Mouse (Mus musculus) frontal cortex, postnatal 10 days (tissue): ENCODE data around the gene Ppp6r3.

ENCODE experiments used
- DNase-seq, 2 experiments: peaks; one replicate each; pipeline ENCODE4 v3.0.0; 2022; ENCODE audit warnings: low spot score in 2 of 2, mixed read lengths in 1 of 2

The Ppp6r3 gene

GRCm38 (mm10) chr19:3519471-3520169 lies 55.9 kb downstream of the Ppp6r3 start:
- no peak for DNase-seq

DNA sequence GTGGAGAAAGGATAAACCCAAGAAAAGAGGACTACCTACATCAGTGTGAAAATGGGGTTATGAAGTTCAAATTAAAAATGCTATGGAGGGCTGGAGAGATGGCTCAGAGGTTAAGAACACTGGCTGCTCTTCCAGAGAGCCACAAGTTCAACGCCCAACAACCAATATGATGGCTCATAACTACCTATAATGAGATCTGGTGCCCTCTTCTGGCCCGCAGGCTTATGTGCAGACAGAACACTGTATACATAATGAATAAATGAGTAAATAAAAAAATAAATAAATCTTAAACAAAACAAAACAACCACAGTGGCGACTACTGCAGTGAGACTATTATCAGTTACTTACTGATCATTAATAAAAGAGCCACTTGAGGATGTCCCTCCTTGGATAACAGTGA lies 78.3 kb downstream of the Ppp6r3 start:
- DNase-seq, result no peak

- DNase-seq, result no peak
Observed at GRCm38 (mm10) chr19:3489826-3490225, 85.7 kb downstream of the Ppp6r3 start.

DNA sequence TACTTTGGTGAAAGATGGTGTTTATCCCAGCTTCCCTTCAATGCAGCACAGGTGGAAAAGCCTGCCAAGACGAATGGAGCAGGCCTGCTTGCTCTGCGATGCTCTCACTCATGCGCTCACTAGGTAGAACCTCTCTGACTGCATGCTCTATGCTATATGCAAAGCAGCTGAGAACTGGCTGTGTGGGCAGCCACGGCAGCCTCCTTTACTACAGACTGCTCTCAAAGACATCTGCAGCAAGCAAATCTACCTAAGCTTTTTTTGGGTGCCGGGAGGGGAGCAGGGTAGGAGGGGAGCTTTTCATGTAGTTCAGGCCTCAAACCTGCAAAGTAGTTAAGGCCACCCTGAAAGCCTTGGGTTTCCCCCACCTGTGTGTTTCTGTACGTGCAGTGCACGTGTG lies 92.7 kb downstream of the Ppp6r3 start:
- no peak for DNase-seq

DNA sequence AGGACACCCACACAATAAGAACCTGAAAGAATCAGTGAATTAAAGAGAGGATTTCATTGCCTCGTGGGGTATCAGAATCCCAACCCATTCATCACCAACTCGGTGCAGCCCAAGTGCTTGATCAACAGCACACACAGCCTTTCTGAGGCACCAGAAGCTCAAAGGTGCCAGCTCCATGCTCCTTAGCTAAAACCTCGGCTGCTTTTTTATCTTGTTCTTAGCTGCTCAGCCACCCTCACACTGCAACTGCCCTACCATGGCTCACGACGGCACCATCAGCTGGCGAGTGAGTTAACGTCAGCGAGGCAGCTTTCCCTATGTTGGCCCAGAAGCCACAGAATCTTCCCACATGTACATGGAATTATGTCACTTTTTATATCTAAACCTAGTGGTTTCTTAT lies 95.4 kb downstream of the Ppp6r3 start:
- DNase-seq, result no peak

- DNase-seq, result no peak
Observed at GRCm38 (mm10) chr19:3476996-3477395, 98.6 kb downstream of the Ppp6r3 start.

DNA sequence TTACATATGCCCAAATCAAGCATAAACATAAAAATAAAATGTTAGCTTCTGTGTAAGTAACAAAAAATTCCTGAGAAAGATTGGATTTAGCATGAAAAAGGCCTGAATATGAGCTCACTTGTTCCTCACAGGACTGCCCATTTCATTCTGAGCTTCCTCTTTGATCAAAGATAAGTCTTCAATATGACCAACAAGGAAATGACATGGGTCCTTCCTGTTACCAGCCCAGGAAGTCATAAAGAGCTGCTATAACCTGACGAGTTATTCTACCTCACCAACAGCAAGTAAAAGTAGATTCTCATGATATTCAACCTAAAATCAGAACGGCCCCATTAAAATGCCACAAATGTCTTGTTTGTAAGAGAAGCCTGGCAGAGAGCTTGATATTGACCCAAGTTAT lies 104.3 kb downstream of the Ppp6r3 start:
- DNase-seq, result no peak

DNA sequence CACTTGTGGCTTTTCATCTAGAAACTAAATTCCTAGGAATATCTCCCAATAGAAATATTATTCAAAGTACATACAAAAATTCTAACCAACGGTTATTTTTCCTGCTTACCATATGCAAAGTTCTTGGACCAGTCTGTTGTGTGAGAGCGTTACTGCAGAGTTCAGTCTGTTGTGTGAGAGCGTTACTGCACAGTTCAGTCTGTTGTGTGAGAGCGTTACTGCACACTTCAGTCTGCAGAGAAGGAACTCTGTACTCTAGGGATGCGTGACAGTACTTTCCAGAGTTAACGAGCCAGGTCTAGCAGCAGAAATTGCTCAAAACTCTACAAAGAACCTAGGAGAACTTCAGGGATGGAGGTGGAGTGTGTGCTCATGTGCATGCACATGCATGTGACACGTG lies 108.0 kb downstream of the Ppp6r3 start:
- no peak for DNase-seq

DNA sequence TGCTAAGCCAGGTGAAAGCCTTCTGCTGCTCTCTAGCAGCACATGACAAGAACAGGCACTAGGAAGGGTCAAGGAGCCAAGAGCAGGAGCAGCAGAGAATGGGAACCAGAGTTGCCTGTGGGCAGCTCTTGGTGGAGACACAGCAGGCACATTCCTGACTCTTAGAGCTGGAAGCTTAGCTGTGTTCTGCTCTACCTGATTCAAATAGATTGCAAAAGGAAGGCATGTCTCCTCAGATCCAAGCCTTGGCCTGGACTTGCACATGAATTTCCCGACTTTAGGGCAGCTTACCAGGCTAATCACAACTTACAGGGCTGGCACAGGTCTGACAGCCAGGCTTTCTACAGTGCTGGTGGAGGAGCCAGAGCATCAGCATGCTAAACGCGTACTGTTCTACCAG lies 115.6 kb downstream of the Ppp6r3 start:
- no peak for DNase-seq

- DNase-seq, result no peak
Observed at GRCm38 (mm10) chr19:3458331-3459099, 117.0 kb downstream of the Ppp6r3 start.

DNA sequence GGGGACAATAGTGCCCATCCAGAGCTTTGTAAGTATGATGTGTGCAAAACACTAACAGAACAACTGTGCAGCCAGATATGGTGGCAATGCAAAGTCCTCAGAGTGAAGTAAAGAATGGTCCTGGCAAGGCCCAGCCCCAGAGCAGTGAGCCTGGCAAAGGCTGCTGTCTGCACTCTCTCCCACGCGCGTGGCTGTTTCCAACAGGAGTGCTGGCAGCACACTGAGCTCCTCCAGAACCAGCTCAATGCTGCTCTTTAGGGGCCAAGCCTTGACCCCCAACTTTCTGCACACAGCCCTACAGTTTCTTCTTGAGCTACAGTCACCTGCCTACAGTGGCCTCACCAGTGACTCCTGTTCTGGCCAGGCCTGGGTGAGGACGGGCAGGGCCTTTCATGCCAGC lies 117.8 kb downstream of the Ppp6r3 start:
- no peak for DNase-seq

GRCm38 (mm10) chr19:3451649-3452048 lies 123.9 kb downstream of the Ppp6r3 start:
- DNase-seq, result no peak

GRCm38 (mm10) chr19:3451170-3451569 lies 124.4 kb downstream of the Ppp6r3 start:
- peak; percentile 48 to 66 for DNase-seq

- DNase-seq, result no peak
Observed at GRCm38 (mm10) chr19:3450714-3451113, 124.8 kb downstream of the Ppp6r3 start.

DNA sequence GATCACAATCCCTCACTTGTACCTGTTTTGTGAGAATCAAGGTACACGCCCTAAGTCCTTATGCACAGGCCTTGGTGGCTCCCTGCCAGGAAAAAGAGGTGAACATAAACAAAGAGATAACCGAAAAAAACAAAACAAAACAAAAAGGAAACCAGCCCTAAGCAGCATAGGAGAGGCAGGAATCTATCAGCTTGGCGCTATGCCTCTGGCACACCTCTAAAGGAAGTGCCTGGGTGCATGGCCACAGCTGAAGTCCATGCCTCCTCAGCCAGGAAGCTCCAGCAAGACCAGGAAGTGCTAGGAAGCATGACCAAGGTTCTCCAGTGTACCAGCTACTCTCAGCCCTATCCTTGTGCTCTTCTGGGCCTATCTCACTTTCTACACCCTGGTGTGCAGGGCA lies 126.3 kb downstream of the Ppp6r3 start:
- no peak for DNase-seq

DNA sequence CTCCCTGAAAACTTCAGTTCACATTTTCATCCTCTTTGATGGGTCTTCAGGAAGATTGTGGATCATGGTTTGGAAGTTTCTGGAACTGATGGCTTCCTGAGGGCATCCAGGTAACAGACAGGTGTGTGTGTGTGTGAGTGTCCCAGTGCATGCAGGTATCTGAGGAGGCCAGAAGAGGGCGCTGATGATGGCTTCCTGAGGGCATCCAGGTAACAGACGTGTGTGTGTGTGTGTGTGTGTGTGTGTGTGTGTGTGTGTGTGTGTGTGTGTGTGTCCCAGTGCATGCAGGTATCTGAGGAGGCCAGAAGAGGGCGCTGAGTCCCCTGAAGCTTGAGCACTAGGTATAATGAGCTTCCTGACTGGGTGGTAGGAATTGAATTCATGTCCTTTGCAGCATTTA lies 128.2 kb downstream of the Ppp6r3 start:
- no peak for DNase-seq

DNA sequence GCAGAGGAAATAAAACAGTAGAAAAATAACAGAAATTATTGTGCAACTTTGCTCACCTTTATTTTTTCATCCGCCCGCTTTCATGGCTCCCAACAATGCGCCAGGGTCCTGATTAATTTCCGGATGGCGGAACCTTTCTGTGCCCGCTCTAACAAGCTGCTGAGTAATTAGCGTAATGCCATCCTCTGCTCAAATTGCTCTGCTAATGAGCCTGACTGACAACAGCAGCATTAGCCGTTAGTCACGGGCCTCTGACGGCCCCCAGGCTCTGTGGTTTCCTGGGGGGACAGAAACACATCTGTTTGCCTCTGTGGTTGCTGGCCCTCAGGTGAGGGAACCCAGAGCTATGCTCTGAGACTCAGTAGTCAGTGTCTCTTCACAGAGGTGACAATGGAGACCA lies 134.5 kb downstream of the Ppp6r3 start:
- no peak for DNase-seq

GRCm38 (mm10) chr19:3440667-3441066 lies 134.9 kb downstream of the Ppp6r3 start:
- no peak for DNase-seq

DNA sequence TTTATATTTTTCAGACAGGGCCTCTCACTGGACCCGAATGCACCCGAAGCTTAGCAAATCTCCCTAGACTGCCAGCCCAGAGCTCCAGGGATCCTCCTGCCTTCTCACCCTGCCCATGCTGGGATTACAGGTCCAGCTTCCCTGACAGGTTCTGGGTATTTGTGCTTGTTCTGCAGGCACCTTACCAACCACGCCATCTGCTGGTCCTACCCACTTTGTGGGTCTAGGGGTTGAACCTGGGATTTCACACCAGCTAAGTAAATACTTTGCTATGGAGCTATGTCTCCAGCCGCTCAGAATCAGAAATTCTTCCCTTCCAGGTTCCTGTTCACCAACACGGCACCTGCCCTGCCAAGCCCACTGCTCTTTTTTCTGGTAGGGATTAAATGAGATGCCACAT lies 137.6 kb downstream of the Ppp6r3 start:
- DNase-seq, result no peak

DNA sequence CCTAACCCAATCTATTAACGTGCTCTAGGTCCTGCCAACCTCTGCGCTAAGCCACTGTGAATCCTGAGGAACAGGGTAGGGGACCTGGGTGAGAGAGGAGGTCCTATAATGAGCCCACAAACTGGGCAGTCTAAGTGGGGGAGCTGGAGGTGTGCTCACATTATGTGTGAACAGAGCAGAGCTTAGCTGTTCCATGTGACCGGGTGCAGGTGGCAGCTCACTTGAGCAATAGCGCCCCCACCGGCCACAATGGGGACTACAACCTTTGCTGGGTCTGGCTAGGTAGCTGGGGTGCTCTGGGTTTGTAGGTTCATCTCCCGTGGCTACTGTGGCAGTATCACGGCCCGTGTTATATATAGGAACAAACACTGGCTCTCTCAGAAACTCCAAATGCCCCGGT lies 138.7 kb downstream of the Ppp6r3 start:
- no peak for DNase-seq

DNA sequence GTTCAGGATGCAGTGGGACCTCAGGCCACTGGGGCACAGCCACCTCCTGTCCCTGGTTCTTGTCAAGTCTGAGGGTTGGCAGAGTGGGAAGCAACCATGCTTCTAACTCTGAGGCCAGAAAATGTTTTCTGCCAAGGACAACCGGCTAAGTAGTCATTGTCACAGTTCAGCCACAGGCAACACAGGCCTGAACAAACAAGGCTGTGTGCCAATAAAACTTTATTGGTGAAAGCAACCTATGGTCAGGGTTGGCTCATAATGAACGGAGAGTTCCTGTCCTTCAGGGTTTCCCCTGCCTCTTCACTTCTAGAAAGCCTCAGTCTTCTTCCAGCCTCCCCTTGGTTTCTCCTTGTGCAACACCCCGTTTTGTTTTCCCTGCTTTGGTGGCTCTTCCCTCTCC lies 139.7 kb downstream of the Ppp6r3 start:
- DNase-seq, result no peak

GRCm38 (mm10) chr19:3434641-3435040 lies 140.9 kb downstream of the Ppp6r3 start:
- no peak for DNase-seq

GRCm38 (mm10) chr19:3434124-3434523 lies 141.4 kb downstream of the Ppp6r3 start:
- no peak for DNase-seq
